Mouse (Mus musculus) frontal cortex, postnatal 25 days (tissue): ENCODE measurements around the gene Col23a1.
A peak's percentile ranks its signal among the peaks of the same experiment; 100 is the strongest.
"Not testable (repeated sequence)": the region's sequence is repeated elsewhere in the genome, so short reads cannot be mapped to it uniquely, and the experiment has no call there.

ENCODE experiments used
- DNase-seq, 2 experiments: peaks; one replicate each; pipeline ENCODE4 v3.0.0; 2022; ENCODE audit warnings: low spot score in 2 of 2

Col23a1 gene

DNA sequence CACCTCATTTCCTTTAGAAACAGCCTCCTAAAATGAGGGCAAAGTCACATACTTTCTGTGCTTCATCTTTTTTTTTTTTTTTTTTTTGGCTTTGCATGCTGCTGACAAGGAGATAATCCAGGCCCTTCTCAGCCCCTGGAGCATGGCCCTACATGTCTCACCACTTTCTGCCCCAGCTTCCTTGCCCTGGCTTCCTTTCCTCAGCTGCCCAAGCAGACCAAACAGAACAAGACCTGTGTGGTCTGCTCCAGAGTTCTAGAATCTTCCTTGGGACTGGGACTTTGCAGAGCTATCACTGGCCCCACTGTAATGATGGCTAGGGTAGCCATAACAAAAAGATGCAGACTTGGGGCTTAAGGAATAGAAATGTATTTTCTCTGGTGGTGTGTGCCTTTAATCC lies 300.3 kb downstream of the Col23a1 start:
- DNase-seq, result no peak

GRCm38 (mm10) chr11:51591168-51591567 lies 301.4 kb downstream of the Col23a1 start:
- no peak for DNase-seq

- no peak for DNase-seq
Observed at GRCm38 (mm10) chr11:51591915-51592314, 302.2 kb downstream of the Col23a1 start.

DNA sequence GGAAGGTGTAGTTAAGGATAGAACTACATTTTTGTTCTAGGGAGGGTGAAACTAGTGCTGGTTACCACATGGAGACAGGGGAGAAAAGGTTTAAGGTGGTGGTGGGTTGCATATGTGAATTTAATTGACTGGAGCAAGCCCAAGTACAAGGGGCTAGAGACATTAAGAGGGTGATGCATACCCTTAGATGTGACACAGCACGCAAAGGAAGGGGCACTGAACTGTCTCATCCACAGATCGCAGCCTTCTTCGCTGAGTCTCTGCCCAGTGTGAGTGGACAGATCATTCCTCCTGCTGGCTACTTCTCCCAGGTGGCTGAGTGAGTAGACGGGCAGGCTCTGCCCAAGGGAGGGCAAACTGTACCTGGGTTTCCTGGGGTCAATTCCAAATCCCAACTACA lies 303.6 kb downstream of the Col23a1 start:
- DNase-seq, result no peak

DNA sequence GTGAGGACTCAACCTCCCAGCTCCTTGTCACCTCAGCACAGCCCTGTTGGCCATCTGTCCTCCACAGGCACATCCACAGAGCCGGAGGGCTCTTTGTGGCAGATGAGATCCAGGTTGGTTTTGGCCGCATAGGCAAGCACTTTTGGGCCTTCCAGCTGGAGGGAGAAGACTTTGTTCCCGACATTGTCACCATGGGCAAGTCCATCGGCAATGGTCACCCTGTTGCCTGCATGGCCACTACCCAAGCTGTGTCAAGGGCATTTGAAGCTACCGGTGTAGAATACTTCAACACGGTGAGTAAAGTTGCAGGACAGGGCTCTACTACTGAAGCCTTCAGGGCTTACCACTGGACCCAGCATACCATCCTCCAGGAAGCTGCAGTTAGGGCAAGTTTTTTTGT lies 304.1 kb downstream of the Col23a1 start:
- DNase-seq, result no peak

DNA sequence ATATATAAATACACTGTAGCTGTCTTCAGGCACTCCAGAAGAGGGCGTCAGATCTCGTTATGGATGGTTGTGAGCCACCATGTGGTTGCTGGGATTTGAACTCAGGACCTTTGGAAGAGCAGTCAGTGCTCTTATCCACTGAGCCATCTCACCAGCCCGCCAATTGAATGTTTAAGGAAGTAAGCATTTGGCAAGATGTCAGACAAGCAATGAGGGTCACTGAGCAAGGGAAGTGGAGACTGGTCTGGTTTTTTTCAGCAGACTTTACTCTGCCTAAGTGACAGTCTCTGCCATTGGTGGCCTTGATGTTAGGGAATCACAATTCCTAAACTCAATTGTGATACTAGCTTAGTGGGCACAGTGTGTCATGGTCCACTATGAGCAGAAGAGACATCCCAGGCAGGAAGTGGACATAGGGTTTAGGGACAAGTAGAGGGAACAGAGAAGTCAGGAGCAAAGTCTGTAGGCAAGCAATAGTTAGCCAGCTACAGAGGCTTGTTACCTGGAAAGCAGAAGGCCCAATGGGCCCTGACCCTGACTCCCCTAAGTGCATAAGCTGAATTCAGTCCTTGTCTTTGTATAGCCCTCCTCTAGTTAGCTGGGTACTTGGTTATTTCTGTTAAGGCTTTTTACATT lies 305.1 kb downstream of the Col23a1 start:
- no peak for DNase-seq

- DNase-seq, result no peak
Observed at GRCm38 (mm10) chr11:51595459-51596083, 305.9 kb downstream of the Col23a1 start.

DNA sequence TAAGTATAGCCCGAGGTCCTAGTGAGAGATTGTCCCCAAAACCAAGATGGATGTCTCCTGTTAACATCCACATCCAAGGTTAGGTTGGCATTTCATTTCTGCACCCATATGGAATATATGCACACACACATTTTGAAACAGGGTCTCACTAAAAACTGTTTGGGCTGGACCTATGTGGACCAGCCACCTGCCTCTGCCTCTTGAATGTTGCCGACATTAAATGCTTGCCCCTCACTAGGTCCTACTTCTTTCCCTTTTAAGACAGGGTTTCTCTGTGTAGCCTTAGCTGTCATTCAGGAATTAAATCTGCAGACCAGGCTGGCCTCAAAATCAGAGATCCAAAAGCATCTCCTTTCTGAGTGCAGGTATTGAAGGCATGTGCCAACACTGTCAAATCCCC lies 307.8 kb downstream of the Col23a1 start:
- DNase-seq, result no peak

DNA sequence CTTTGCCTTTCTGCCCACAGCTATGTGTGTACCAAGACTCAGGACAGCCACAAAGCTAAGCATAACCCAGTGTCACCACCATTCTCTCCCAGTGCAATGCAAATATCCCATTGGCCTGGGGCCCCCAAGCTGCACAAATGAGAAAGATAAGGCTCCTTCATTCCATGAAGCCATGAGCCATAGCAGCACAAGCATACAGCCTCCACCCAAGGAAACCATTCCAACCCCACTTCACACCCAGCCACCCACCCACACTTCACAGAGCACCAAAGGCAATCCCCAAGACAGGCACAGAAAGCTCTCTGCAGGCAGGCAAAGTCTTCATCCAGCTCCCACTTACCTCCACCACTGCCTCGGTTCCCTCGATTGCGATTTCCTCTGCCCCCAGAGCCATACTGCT lies 312.5 kb downstream of the Col23a1 start:
- no peak for DNase-seq

DNA sequence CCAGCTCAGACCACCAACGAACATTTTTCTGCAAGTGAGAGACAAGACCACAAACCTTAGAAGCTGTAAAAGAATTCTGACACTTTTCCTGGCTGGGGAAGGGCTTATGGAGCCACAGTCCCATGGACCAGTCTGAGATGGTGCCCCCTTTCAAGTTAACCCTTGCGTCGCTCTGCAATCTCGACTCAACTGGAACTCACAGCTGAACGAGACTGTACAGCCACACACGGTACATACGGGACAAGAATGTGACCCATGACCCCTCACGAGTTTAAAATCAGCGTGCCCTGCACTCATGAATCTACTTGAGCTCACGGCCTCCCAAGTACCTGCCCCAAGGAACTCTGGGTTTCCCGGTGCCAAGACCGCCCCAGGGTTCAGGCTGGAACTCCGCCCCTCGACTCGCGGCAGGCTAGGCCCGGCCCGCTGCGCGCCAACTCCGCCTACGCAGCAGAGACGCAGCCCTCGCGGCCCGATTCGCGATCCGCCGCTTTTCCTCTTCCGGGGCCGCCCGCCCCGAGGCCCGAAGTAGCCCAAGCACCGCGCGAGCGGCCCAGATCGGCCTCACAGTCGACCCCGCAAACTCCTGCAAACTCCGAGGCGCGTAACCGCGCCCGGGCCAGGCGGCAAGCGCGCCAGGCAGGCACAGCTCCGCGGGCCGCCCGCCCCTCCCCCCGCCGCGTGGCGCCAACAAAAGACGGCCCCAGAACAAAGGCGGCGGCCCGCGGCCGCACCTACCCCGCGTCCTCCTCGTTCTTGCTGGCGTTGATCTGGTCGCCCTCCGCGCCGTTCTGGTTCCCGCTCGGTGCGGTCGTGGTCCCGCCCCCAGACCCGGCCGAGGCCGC lies 316.1 kb downstream of the Col23a1 start:
- peak; percentile 54 to 56 for DNase-seq

- DNase-seq, result peak; percentile 97 to 98
Observed at GRCm38 (mm10) chr11:51606447-51607095, 316.9 kb downstream of the Col23a1 start, which contains the start of gene Hnrnpab. Gene Hnrnpab (minus strand): TSS chr11:51606847.

- no peak for DNase-seq
Observed at GRCm38 (mm10) chr11:51607096-51607738, 317.5 kb downstream of the Col23a1 start.

- no peak for DNase-seq
Observed at GRCm38 (mm10) chr11:51609266-51609909, 319.7 kb downstream of the Col23a1 start.

DNA sequence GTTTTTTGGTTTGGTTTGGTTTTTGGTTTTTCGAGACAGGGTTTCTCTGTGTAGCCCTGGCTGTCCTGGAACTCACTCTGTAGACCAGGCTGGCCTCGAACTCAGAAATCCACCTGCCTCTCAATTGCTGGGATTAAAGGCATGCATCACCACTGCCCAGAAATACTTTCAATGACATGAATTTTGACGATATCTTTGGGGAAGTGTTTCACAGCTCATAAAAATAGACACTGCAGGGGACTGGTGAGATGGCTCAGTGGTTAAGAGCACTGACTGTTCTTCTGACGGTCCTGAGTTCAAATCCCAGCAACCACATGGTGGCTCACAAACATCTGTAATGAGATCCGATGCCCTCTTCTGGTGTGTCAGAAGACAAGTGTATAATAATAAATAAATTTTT lies 320.2 kb downstream of the Col23a1 start:
- DNase-seq, result not testable (repeated sequence)

DNA sequence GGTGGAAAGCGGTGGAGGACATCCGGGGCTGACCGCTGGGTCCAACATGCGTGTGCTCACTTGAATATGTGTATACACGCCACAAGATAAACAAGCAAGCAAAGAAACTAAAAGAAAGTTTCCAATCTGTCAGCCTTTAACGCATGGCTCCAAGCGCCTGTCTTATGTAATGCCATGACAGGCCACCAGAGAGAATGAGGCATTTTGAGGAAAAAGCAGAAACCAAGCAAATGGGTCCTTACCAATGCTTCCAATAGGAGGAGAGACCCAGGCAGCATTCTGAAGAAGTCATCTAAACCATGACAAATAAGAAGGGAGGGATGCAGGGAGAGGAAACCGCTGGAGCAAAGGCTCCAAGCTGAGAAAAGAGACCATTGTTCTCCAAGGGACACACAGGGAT lies 324.5 kb downstream of the Col23a1 start:
- DNase-seq, result no peak

GRCm38 (mm10) chr11:51615129-51615528 lies 325.4 kb downstream of the Col23a1 start:
- DNase-seq, result no peak

DNA sequence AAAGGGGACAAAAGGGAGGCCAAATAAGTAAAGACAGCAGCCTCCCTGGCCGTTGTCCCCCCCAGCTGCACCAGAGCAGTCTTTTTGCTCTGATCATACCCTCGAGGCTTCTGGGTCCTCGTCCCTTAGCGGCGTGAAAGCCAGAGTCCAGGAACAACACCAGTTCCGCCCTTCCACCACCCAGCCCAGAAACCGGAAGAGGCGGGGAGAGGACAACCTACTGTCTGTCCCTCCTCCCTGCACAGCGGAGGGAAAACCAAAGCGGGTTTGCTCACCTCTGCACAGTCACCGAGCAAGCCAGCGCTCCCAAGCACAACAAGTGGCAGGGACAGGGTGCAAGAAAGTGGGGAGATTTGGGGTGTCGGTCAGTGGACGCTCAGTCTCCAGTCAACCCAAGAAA lies 325.9 kb downstream of the Col23a1 start:
- no peak for DNase-seq

- not testable (repeated sequence) for DNase-seq
Observed at GRCm38 (mm10) chr11:51616113-51616512, 326.4 kb downstream of the Col23a1 start.

DNA sequence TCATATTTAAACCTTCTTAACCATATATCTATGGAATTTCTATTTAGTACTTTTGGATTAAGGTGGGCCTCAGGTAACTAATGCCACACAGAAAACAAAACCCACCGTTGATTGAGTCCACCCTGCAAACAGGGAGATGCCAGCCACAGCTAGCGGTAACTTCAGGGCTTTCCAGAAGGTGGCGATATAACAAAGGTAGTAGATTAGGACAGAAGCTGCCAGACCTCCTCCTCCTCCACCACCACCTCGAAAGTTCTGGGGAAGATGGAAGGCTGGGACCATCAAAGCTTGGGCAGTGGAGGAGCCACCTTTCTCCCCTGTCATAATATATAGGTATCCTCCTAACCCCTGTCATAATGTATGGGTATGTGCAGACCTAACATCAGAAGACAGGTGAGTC lies 328.0 kb downstream of the Col23a1 start:
- DNase-seq, result peak in 1 of 2 experiments; percentile 59

DNA sequence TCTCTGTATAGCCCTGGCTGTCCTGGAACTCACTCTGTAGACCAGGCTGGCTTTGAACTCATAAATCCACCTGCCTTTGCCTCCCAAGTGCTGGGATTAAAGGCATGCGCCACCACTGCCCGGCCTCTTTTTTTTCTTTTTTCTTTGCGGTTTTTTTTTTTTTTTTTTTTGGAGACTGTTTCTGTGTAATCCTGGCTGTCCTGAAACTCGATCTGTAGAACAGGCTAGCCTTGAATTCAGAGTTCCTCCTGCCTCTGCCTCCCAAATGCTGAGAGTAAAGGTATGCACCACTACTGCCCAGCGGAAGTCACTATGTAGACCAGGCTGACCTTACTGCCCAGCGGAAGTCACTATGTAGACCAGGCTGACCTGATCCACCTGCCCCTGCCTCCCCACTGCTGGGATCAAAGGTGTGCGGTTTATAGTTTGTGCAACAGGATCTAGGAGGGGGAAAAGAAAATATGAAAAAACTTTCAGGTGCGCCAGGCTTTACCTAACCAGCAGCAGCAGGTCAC lies 329.2 kb downstream of the Col23a1 start:
- DNase-seq, result no peak
